ENCODE assay signal across 27 mouse cellular contexts in the genomic region with DNA sequence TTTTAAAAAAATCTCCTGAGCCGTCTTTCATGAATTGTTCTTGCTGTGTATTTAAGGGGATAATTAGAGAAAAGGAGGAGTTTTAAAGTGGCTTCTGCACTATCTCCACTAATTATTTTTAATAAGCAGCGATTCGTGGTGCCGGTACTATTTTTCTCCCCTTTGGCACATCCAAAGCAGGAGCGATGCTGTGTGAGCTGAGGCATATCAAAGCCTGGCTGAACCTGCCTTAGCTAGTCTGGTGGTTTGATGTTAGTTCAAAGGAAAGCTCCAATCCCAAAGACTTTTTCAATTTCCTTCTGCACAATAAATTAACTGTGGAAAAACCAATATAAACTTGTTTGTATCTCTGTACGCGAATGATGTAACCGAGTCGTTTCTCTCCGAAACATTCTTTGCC.
DNase-seq lines count a peak whose midpoint lies in the region; ATAC-seq and TF ChIP-seq lines count a peak whose summit lies in the region.
"Had no signal": no experiment of that assay in that cellular context is flagged by ENCODE, and none has a peak within 500 bp of the region (broad histone marks: within the 10 kb centered on the region; RNA-seq: fewer than 3 reads in every experiment).

No protein-coding gene starts in this region.

- no peak overlapping the region for H3K9ac ChIP-seq in forebrain, embryonic 14.5 days (ENCODE audit: low read length)
- H3K9ac ChIP-seq in forebrain, postnatal 0 days, result no peak overlapping the region
- H3K9ac ChIP-seq in midbrain, embryonic 15.5 days, result no peak overlapping the region
- H3K9ac ChIP-seq in midbrain, embryonic 13.5 days (replicated peaks), result no peak overlapping the region
- H3K9ac ChIP-seq: embryonic facial prominence, embryonic 13.5 days; forebrain, embryonic 12.5 days; heart, embryonic 12.5 days; heart, embryonic 15.5 days; hindbrain, embryonic 15.5 days had no signal

- no peaks in the 10 kb centered on the region for H3K36me3 ChIP-seq in forebrain, embryonic 14.5 days (ENCODE audit: control insufficient read depth, insufficient read depth, low read length)
- H3K36me3 ChIP-seq in forebrain, postnatal 0 days (ENCODE audit: insufficient read depth), result no peaks in the 10 kb centered on the region
- no peaks in the 10 kb centered on the region for H3K36me3 ChIP-seq in midbrain, embryonic 15.5 days (replicated peaks)
- no peaks in the 10 kb centered on the region for H3K36me3 ChIP-seq in midbrain, embryonic 13.5 days
- H3K36me3 ChIP-seq in limb, embryonic 10.5 days, result no peaks in the 10 kb centered on the region
- H3K36me3 ChIP-seq: embryonic facial prominence, embryonic 10.5 days; embryonic facial prominence, embryonic 13.5 days; forebrain, embryonic 12.5 days; heart, embryonic 12.5 days; heart, embryonic 15.5 days; hindbrain, embryonic 15.5 days had no signal

- H3K9me3 ChIP-seq in forebrain, embryonic 14.5 days (replicated peaks; ENCODE audit: control insufficient read depth, low read length), result no peaks in the 10 kb centered on the region
- H3K9me3 ChIP-seq in forebrain, postnatal 0 days (ENCODE audit: low read length), result no peaks in the 10 kb centered on the region
- H3K9me3 ChIP-seq in midbrain, embryonic 15.5 days, result no peaks in the 10 kb centered on the region
- H3K9me3 ChIP-seq in midbrain, embryonic 13.5 days, result no peaks in the 10 kb centered on the region
- no peaks in the 10 kb centered on the region for H3K9me3 ChIP-seq in limb, embryonic 10.5 days (replicated peaks)
- H3K9me3 ChIP-seq: embryonic facial prominence, embryonic 10.5 days; embryonic facial prominence, embryonic 13.5 days; forebrain, embryonic 12.5 days; heart, embryonic 12.5 days; heart, embryonic 15.5 days; hindbrain, embryonic 15.5 days had no signal

- H3K27ac ChIP-seq in forebrain, embryonic 14.5 days (ENCODE audit: low read depth, low read length), result no peak overlapping the region
- no peak overlapping the region for H3K27ac ChIP-seq in forebrain, postnatal 0 days (ENCODE audit: low read depth, low read length)
- no peak overlapping the region for H3K27ac ChIP-seq in midbrain, embryonic 15.5 days
- no peak overlapping the region for H3K27ac ChIP-seq in midbrain, embryonic 13.5 days
- no peak overlapping the region for H3K27ac ChIP-seq in limb, embryonic 10.5 days
- H3K27ac ChIP-seq: embryonic facial prominence, embryonic 10.5 days; embryonic facial prominence, embryonic 13.5 days; forebrain, embryonic 12.5 days; gastrocnemius, adult 2 months; heart, embryonic 15.5 days; hindbrain, embryonic 15.5 days had no signal

- TF ChIP-seq CTCF in forebrain, postnatal 0 days (IDR thresholded peaks at IDR 0.05; ENCODE audit: low read depth), result no peak
- TF ChIP-seq CTCF in brain, embryonic 14.5 days (IDR thresholded peaks at IDR 0.05; ENCODE audit: borderline replicate concordance, extremely low read depth, insufficient read depth, insufficient read length), result no peak

- peak; percentile 26; the same call in 1 of the 2 replicates for ATAC-seq in forebrain, embryonic 14.5 days
- ATAC-seq in forebrain, postnatal 0 days, result no peak
- peak; percentile 83 for ATAC-seq in midbrain, embryonic 15.5 days (replicated peaks)
- no peak for ATAC-seq in midbrain, embryonic 13.5 days
- ATAC-seq: forebrain, embryonic 16.5 days; Patski had no signal

- peak; percentile 53 for DNase-seq in forebrain, embryonic 14.5 days (ENCODE audit: low spot score)
- DNase-seq in forebrain, postnatal 0 days, result no peak
- peak; percentile 78 for DNase-seq in brain, embryonic 14.5 days (ENCODE audit: low read depth)
- no peak for DNase-seq in limb, embryonic 10.5 days (ENCODE audit: low spot score)
- DNase-seq: adrenal gland, postnatal 10 days; adrenal gland, postnatal 36 days; cerebellum, adult 11-12 months; cerebellum, adult 8-10 months; cerebellum, postnatal 10 days; cerebellum, postnatal 36 days; embryo, embryonic 11 days; gastrocnemius, adult 2 months; gastrocnemius, postnatal 14 days; heart, adult 18-20 months; heart, postnatal 14 days; heart, postnatal 4 days had no signal

- H3K4me3 ChIP-seq in forebrain, embryonic 14.5 days (ENCODE audit: low read depth, low read length), result no peak overlapping the region
- no peak overlapping the region for H3K4me3 ChIP-seq in forebrain, postnatal 0 days (ENCODE audit: low read depth, low read length)
- H3K4me3 ChIP-seq in midbrain, embryonic 15.5 days, result no peak overlapping the region
- H3K4me3 ChIP-seq in midbrain, embryonic 13.5 days (replicated peaks), result no peak overlapping the region
- no peak overlapping the region for H3K4me3 ChIP-seq in limb, embryonic 10.5 days
- H3K4me3 ChIP-seq: embryonic facial prominence, embryonic 10.5 days; embryonic facial prominence, embryonic 13.5 days; erythroblast, embryonic 14.5 days; forebrain, embryonic 12.5 days; gastrocnemius, adult 2 months; heart, embryonic 12.5 days; heart, embryonic 15.5 days; hindbrain, embryonic 15.5 days had no signal

- WGBS in forebrain, embryonic 14.5 days, result 45% methylated on average over 10 of the region's 10 CpGs
- 46% methylated on average over 10 of the region's 10 CpGs for WGBS in forebrain, postnatal 0 days
- 67% methylated on average over 10 of the region's 10 CpGs for WGBS in midbrain, embryonic 15.5 days
- WGBS in midbrain, embryonic 13.5 days, result 77% methylated on average over 10 of the region's 10 CpGs
- WGBS in limb, embryonic 10.5 days, result 94% methylated on average over 10 of the region's 10 CpGs

- no peaks in the 10 kb centered on the region for H3K4me1 ChIP-seq in forebrain, embryonic 14.5 days (ENCODE audit: control insufficient read depth, insufficient read depth, low read length)
- H3K4me1 ChIP-seq in forebrain, postnatal 0 days (ENCODE audit: insufficient read depth), result no peaks in the 10 kb centered on the region
- no peaks in the 10 kb centered on the region for H3K4me1 ChIP-seq in midbrain, embryonic 15.5 days
- H3K4me1 ChIP-seq in midbrain, embryonic 13.5 days (replicated peaks), result no peaks in the 10 kb centered on the region
- no peaks in the 10 kb centered on the region for H3K4me1 ChIP-seq in limb, embryonic 10.5 days
- H3K4me1 ChIP-seq: embryonic facial prominence, embryonic 10.5 days; embryonic facial prominence, embryonic 13.5 days; forebrain, embryonic 12.5 days; heart, embryonic 12.5 days; heart, embryonic 15.5 days; hindbrain, embryonic 15.5 days had no signal

- no peak overlapping the region for H3K4me2 ChIP-seq in forebrain, embryonic 14.5 days (ENCODE audit: low read length)
- no peak overlapping the region for H3K4me2 ChIP-seq in forebrain, postnatal 0 days (ENCODE audit: low read depth)
- H3K4me2 ChIP-seq in midbrain, embryonic 15.5 days, result no peak overlapping the region
- H3K4me2 ChIP-seq in midbrain, embryonic 13.5 days (replicated peaks), result no peak overlapping the region
- H3K4me2 ChIP-seq: embryonic facial prominence, embryonic 13.5 days; forebrain, embryonic 12.5 days; heart, embryonic 12.5 days; heart, embryonic 15.5 days; hindbrain, embryonic 15.5 days had no signal

- no peak for TF ChIP-seq POLR2A in brain, embryonic 14.5 days (IDR thresholded peaks at IDR 0.05; ENCODE audit: borderline replicate concordance, extremely low read depth, insufficient read depth, insufficient read length, poor library complexity, severe bottlenecking)

- H3K27me3 ChIP-seq in forebrain, embryonic 14.5 days (replicated peaks; ENCODE audit: control insufficient read depth, insufficient read depth, low read length), result no peaks in the 10 kb centered on the region
- H3K27me3 ChIP-seq in forebrain, postnatal 0 days (ENCODE audit: insufficient read depth, low read length), result no peaks in the 10 kb centered on the region
- no peaks in the 10 kb centered on the region for H3K27me3 ChIP-seq in midbrain, embryonic 15.5 days (replicated peaks)
- no peaks in the 10 kb centered on the region for H3K27me3 ChIP-seq in midbrain, embryonic 13.5 days
- no peaks in the 10 kb centered on the region for H3K27me3 ChIP-seq in limb, embryonic 10.5 days (ENCODE audit: low read depth, poor library complexity, severe bottlenecking)
- H3K27me3 ChIP-seq: embryonic facial prominence, embryonic 13.5 days; forebrain, embryonic 12.5 days; heart, embryonic 12.5 days; heart, embryonic 15.5 days; hindbrain, embryonic 15.5 days; Patski had no signal

Comparison
In these comparisons a context has a peak if more than half of its experiments do, and no peak if none do; other contexts are left out.
1. ATAC-seq: peak in forebrain, embryonic 14.5 days (single experiment) and midbrain, embryonic 15.5 days (single experiment); none in forebrain, postnatal 0 days (single experiment) and midbrain, embryonic 13.5 days (single experiment).
2. DNase-seq: peak in forebrain, embryonic 14.5 days (single experiment) and brain, embryonic 14.5 days (single experiment); none in forebrain, postnatal 0 days (single experiment) and limb, embryonic 10.5 days (single experiment).